Mouse (Mus musculus): ENCODE results near the gene Armc3.

Armc3 gene

GRCm38 (mm10) chr2:19350167-19350566 lies 151.1 kb downstream of the Armc3 start:
- DNase-seq (ENCODE audit: low read depth, low spot score) = no peak

- no peak for DNase-seq (ENCODE audit: low read depth, low spot score)
These were observed 152.6 kb downstream of the Armc3 start for GRCm38 (mm10) chr2:19351615-19352253.

DNA sequence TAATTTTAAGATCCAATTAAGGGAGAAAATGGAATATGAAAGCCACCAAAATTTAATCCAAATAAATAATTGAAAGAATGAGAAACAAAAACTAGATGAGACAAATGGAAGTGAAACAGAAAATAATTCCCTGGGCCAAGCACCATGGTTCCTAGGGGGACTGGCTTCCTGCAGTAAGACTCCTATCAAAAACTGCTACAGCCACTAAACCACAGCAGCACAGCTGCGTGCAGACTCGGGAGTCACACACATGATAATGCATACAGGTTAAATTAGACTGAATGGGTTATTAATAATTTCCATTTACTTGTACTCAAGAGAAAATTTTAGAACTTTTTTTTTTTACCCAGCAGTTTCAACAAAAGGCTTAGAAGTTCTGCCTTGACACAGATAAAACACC lies 154.1 kb downstream of the Armc3 start:
- DNase-seq (ENCODE audit: low read depth, low spot score) = no peak

Measured in retina, adult 2 months (tissue).